Mouse (Mus musculus) adrenal gland, postnatal 4 days (tissue): ENCODE measurements at regions not wholly inside any gene's neighbourhood (a gene's known extent, or its start where the extent isn't known, plus 50 kb on each side); places are given as distances from the start of the nearest gene placed in this dataset.

Experiments used
- DNase-seq, 2 experiments: peaks; one replicate each; pipeline ENCODE4 v3.0.0; 2021 to 2022; ENCODE audit warnings: low spot score in 2 of 2, mixed read lengths in 2 of 2

DNA sequence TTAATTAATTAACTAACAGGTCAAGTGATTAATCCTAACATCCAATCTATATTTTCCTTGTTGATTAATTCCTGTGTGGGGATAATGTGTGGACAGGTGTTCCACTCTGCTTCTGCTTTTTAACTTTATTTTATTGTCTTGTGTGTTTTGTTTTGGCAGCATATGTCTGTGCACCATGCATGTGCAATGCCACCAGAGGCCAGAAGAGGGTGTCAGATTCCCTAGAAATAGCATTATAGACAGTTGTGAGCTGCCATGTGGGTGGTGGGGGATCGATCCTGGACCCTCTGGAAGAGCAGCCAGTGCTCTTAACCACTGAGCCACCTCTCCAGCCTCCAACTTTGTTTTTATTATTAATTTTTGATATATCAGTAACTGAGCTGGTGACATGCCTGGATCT lies 65.6 kb downstream of the En1 start:
- DNase-seq: no peak

DNA sequence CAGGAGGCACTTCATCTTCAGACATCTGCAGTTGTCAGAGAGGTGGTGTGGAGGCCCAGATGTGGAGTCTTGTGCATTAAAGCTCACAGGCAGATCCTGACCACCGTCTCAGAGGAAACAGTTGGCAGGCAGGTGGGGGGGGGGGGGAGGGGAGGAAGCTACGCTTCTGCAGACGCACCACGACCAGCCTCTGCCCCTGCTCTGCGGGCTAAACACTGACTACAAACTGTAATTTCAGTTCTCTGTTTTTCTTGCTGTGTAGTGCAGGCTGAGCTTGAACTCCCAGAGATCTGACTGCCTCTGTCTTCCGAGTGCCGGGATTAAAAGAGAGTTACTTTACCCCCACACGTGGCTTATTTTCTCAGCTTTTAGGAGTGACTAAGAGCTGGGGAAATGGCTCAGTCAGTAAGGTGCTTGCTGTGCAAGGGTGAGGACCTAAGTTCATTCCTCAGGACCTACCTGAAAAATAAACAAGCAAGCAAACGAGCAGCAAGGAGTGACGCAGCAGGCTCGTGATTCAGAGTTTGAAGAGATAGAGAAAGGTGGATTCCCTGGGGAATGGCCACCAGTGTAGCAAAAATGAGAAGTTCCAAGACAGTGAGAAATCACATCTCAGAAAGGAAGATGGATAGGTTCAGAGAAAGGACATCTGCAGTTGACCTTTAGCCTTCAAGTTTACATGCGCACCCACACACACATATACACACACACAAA lies 81.5 kb downstream of the En1 start:
- no peak for DNase-seq

DNA sequence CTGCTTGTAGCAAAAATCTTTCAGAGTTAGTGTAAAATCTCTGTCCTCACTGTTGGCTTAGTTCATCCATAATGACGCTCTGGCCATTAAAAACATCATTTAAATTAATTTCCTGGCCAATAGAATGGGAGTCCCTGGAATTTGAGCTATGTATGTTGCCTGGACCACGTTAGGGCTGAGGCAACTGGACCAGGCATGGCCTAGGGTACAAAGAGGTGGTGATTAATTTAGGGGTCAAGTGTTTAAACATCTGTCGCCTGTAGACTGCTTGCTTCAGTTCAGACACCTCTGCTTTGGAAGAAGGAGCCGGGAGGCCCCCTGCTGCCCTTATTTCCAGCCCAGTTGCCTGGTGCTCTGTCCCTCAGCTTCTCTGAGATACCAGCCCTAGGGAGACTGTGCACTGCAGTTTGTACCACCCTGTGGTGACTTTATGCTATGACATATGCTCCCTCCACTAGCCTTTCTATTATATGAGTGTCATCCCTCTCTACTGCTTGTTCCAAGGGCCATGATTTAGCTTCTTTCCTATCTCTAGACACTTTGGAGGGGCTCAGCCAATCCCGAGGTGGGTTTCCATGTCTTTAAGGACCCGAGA lies 83.5 kb downstream of the En1 start:
- no peak for DNase-seq

DNA sequence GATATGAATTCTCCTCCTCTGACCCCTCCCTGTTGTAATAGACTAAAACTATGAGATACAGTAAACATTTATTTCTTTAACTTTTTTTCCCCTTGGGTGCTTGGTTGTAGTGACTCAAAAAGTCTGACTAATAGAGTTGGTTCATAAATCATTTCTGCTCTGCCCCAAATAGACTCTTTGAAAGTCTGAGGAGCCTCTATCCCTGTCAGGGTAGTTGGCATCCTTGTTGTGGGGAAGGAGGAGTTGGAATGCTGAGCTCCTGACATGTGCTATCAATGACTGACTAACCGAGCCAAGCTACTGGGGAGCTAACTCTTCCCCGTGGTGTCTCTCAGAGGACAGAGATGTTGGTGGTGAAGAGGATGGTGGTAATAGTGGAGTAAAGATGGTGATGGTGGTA lies 89.4 kb downstream of the En1 start:
- no peak for DNase-seq

DNA sequence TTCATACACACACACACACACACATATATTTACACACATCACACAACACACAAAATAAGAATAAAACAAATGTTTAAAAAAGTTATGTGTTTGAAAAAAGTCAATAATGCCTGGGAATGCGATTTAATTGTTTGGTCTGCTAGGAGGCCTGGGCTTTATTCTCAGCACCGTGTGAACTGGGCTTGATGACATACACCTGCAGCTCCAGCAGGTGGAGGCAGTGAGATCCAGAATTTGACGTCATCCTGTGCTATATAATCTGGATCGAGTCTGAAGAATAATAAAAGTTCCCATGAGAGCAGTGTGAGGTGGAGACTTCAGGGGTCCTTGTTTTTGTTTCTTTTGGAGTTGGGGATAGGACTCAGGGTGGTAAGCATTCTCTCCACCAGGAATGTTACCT lies 96.0 kb downstream of the En1 start:
- no peak for DNase-seq

DNA sequence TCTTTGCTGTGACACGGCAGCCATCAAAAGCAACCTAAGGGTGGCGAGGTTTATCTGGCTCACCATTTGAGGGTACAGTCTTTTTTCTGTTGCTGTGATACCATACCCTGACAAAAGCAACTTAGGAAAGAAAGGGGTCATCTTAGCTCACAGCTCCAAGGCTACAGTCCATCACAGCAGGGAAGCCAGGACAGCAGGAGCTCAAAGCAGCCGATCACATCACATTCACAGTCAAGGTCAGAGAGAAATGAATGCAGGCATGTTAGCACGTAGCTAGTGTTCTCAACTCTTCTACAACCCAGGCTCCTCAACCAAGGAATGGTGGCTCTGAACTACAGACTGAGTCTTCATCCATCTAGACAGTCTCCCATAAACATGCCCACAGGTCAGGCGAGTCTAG lies 102.0 kb downstream of the En1 start:
- no peak for DNase-seq

DNA sequence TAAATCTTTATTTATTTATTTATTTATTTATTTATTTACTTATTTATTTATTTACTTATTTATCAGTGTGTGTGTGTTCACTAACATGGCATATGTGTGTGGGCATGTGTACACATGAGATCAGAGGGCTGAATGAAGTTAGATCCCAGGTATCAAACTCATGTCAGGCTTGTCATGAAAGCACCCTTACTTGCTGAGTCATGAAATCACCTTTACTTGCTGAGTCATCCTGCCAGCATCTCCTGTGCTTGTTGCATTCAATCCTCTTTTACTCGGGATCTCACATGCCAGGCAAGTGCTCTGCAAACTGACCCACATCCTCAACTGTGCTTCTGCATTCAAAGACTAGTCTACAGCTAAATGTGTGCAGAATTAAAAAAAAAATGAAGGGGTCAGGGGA lies 103.8 kb downstream of the En1 start:
- DNase-seq: no peak

DNA sequence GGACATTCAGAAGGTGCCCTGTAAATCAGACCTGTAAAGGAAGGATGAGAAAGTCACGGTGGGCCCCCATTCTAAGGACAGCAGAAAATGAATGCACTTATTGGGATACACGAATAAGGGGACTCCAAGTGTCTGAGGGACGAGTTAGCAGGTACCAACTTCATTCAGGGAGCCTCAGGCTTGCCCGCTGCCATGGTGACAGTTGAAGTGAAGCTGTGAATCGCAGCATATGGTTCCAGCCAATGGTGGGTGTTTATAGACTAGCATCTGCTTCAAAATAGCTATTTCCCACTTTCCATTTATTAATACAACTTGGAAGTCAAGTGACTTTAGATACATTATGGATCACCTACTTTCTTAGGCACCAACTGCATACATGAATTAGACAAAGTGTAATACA lies 106.3 kb downstream of the En1 start:
- DNase-seq: no peak

DNA sequence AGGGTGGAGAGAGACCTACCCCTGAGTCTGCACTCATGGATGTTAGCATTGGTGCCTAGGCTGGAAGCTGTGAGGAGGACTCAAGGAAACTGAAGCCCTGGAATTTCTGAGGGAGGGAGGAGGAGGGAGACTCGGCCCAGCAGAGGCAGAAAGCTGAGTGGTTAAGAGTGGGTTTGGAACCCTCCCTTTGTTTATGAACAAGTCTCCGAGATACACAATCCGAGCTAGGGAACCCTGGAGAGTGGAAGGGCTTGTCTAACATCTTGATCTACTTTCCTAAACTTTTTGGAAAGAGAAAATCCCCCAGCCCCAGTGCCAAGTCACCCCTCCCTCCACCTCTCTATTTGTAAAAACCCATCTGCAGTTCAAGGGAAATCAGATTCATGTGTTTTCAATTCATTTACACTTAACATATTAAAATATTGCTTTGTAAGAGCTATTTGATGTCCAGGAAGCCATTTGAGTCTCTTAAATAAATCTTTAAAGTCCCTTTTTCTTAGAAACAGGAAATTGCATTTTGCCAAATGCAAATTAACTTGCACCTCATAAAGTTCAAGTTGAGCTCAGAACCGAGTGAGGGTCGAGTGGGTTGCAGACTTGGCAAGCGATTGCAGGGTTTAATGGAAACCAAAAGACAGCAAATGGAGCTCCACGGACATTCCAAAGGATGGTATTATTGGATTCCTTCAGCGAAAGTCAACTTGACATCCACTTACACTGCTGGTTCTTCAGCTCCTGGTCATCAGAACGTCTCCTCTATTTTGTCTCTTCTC lies 113.1 kb downstream of the En1 start:
- DNase-seq: no peak

DNA sequence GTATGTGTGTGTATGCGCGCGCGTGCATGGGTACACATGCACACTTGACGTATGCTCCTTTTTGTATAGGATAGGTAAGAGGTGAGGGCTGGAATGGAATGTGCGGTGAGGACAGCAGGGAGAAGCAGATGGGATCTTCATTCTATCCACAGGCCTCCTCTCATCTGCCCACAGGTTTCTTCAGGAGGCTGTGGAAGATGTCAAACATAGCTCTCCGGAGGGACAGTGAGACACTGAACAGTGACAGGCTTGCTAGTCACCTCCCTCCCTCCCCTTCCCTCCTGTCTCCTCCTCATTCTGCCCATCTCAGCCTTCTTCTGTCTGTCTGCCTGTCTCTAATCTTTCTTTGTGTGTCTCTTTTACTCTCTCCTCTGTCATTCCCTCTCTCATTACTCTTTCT lies 124.6 kb downstream of the En1 start:
- DNase-seq: no peak

DNA sequence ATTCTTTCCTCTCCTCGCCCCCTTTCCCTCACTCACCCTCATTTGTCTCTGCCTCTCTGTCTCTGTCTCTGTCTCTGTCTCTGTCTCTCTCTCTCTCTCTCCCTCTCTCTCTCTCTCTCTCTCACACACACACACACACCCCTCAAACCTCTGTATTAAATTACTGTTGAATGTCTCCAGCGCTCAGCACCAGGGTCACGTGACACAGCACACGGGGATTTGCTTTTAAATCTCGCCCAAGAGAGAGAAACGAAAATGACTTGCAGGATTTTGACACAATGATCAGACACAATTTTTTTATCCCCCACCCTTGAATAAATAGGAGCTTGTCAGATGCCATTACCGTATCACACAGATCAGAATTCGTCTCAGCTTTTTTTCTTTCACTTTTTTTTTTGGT lies 125.2 kb downstream of the En1 start:
- DNase-seq: no peak

DNA sequence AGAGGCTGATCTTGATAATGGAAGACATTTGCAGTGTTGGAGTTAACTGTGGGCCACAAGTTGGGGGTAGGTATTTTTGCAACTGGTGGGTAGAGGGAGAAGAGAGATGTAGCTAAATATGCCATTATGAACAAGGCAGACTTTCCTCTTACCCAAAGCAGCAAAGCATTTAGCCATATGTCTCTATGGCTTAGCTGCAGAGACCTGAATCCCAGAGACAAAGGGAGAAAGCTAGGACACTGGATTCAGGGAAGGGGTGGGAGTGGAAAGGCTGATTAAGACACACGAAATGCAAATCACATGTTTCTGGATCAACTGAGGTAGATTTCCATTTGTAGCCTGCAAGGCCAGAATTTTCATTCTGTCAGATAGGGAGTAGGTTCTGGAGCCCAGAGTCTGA lies 129.8 kb downstream of the En1 start:
- DNase-seq: no peak

DNA sequence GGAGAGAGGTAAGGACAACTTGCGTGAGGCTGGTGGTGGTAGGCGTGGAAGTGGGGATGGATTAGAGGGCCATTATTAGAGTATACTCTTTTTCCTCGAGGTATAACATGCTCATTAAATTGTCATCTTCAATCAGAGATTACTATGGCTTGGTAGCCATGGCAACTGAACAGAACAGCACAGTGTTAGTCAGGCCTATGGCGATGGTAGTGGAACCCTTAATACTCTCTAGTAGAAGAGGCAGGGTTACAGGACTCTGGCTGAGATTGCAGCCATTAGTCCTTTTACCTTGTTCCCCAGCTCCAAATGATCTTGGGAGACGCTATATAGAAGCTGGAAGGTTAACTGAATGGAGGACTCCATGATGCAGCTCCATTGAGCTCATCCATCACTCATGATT lies 131.5 kb downstream of the En1 start:
- no peak for DNase-seq

DNA sequence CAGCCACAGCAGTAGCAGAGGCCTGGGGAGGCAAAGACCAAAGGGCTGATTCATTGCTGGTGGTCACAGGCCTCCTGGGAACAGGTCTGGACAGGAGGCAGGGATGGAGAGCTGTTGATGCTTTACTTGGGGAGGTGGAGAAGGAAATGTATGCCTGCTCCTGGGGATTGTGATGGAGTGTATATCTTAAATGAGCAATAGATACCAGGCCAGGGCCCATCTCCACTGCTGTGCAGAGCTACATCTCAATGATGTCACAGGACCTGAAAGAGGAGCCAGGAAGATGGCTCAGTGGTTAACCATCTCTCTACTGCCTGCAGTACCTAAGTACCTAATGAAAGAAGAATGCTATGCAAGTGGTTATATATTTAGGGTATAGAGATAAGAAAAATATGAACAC lies 132.6 kb downstream of the En1 start:
- DNase-seq: no peak

DNA sequence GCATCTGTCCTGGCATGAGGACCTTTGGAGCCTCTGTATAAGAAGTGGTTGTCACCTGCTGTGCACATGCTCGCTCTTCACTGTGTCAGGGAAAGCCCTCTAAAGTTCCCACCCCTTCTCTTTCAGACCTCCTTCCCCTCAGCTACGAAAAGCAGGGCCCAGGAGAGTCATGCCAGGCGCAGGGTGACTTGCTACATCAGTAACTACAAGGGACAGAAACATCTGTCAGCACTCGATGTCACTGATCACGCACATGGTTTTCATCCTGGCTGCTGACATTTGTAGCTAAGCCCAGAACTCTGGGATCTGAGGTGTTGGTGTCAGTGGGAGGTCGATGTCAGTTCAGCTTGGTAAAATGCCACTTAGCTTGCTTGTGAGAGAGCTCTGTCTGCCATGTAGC lies 137.3 kb downstream of the En1 start:
- DNase-seq: no peak

DNA sequence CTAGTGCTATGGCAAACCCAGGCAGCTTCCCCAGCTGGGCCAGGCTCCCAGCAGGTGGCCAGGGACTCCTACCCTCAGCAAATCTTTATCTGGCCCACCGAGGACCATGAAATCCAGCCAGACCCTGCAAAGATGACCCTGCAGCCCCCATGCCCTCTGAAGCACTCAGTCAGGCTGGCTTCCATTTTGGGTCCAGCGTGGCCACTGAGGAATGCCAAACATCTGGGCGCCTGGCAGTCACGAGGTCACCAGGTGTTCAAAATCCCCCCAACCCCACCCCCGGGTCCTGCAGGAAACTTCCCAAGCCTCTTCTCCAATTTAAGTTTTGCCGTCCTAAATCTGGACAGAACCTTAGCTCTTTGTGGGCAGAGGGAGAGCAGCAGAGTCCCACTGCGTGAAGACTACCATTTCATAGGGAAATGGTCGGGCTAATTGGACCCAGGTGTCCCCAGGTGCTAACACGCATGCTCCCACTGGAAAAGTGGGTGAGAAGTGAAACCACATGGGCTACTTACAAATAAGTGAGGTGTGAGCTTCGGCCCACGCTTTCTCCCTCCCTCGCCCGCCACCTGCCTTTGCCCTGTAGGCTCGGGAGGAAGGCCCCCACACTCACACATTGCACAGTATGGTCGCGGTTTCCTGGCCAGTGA lies 139.0 kb downstream of the En1 start:
- no peak for DNase-seq

DNA sequence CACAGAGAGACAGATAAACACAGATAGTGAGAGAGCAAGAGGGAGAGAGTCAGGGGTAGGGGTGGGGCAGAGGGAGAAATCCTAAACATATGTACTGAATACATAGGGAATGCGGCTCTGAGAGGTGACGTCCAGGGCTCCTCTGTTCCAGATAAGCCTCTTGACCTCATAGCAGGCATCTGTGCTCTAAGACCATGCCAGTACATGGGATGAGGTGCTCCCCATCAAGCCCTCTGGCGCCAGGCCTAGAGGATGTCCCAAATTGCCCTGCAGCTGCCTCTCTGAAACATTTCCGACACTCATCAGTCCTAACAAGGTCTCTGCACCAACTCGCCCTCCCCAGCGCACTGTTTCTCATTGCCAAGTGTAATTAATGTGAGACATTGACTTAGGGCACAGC lies 146.7 kb downstream of the En1 start:
- DNase-seq: no peak

DNA sequence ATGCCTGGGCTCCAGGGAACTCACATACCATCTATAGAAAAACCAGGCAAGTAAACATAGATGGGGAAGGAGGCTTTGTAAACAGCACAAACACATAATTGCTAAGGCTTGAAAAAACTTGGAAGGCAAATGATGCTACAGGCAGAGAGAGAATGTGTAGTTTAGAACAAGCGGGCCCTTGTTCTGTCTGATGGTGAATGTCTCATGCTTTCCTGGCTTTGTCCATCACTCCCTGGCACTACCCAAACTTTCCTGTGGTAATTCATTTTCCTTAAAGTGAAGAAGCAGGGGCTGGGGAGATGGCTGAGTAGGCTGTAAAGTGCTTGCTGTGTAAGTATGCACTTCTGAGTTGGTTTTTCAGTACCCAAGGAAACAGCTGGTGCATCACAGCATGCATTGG lies 151.2 kb downstream of the En1 start:
- DNase-seq: no peak

DNA sequence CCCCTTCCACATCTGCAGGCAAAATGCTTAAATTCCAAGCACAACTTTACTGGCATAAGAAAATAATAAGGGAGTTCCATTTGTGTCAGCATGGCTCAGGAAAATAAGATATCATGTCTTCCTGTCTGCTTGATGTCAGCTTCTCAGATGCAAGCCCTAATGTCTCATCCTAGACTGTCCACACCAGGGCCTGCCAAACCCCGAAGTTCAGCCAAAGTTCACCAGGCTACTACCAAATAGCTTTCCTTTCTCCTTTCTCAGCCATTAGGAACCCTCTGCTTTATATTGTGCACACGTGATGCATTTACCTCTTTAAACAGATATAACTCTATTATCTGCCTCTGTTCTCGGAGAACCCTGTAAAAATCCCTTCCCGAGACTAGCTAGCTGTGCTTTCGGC lies 152.1 kb downstream of the En1 start:
- no peak for DNase-seq

DNA sequence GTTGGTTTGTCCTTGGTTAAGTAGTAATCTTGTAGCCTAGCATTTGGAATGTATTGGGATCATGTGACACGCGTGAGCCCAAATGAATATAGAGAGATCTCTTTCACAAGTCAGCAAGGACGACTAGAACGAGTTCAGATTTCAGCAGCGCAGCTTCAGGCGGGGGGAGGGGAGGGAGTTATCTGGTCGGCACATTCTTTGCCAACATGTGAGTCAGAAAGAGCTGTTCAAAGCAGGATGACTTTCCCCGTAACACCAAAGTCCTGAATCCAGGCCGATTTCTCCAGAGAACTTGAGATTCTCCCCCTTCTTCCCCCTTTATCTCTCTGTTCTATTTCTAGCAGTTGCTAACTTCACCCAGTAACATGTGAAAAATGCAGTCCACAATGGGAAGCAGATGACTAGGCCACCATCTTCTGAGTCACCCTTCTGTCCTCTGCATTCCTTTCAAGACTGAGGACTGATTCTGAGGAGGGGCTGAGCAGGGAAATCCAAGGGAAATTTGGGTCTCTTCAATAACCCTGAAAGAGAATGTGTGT lies 155.1 kb downstream of the En1 start:
- peak in 1 of 2 experiments; percentile 35 for DNase-seq

DNA sequence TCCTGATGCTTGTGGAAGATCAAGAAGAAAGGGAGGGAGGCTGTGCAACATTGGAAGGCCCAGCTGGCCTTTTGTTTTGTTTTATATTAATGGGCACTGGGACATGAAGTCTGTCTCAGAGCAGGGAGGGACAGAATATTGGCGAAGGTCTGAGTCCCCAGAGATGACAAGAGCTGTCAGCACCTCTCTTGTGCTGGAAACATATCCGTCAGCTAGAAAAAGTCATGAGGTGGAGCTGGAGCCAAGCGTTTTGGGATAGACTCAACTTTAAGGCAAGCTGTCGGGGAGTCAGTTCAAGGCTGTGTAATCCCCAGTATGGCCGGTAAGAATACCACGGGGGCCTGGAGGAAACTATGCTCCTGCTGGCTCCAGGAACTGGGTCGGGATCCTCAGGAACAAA lies 156.0 kb downstream of the En1 start:
- no peak for DNase-seq

DNA sequence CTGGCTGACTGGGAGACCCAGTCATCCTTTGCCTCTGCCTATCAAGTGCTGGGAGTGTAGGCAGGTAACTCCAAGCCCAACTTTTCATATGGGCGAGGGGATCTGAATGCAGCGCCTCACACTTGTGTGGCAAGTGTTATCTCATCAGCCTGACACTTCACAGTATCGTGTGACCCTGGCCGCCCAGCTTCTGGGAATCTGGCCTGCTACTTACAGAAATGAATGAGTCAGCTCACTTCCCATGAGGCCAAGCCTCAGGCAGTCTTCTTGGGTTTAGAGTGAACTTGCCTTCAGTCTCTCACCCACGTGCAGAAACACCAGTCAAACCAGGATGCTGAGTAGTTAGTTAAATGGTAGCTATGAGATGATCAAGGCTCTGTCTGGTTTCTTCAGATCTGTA lies 156.5 kb downstream of the En1 start:
- DNase-seq: no peak
